Mouse (Mus musculus): ENCODE measurements around the gene Adamtsl1.

Adamtsl1 gene

GRCm38 (mm10) chr4:86288264-86288663 lies 774.3 kb downstream of the Adamtsl1 start:
- no peak for ATAC-seq (ENCODE audit: insufficient number of reproducible peaks, low FRiP score, low TSS enrichment)

DNA sequence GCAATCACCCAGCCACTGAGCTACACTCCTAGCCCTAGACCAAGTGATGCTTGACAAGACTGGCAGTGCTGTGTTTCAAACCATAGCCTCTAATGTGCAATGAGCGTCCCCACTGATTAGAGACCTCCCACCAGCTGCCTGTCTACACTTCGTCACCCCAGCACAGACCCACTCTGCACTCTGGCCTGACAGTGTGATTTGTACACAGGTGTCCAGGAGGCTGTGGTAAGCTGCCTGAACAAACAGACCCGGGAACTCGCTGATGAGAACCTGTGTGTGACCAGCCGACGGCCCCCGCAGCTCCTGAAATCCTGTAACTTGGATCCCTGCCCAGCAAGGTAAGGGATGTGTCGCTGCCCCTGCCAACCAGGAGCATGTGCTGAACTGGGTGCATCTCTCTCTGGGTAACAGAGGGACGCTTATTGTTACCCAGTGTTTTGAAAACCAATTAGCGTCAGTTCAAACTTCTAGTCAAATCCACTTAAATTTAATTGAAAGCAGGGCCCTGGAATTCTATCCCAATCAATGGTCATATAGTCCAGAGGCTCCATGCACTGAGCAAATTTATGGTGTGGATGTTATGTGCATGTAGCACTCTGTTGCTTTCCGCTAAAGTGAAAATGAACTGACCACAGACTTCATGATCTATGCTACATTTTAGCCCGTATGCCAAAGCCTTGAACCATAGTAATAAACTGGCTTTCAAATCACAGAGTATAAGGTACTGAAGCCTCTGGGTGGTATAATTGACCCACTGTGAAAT lies 775.7 kb downstream of the Adamtsl1 start:
- ATAC-seq (ENCODE audit: insufficient number of reproducible peaks, low FRiP score, low TSS enrichment), result no peak

GRCm38 (mm10) chr4:86294828-86295251 lies 780.9 kb downstream of the Adamtsl1 start:
- ATAC-seq (ENCODE audit: insufficient number of reproducible peaks, low FRiP score, low TSS enrichment), result no peak

DNA sequence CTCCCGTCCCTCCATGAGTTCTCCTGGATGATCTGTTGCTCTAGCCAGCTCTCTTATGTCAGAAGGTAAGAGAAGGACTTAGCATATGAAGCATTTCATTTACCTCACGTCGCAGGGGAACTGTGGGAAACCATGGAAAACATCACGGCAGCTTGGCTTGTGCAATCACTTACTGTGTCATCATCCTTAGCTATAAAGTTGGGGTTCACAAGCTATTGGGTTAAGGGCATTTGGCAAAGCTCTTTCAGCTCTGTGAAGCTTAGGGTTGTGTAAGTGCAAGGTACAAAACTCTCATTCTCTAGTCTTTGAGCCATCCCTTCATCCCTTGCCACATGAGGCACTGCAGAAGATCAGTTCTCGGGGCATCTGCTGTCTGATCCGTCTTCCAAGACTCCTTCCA lies 787.5 kb downstream of the Adamtsl1 start:
- ATAC-seq (ENCODE audit: insufficient number of reproducible peaks, low FRiP score, low TSS enrichment), result no peak

- no peak for ATAC-seq (ENCODE audit: insufficient number of reproducible peaks, low FRiP score, low TSS enrichment)
Measured at GRCm38 (mm10) chr4:86302095-86302494, 788.1 kb downstream of the Adamtsl1 start.

DNA sequence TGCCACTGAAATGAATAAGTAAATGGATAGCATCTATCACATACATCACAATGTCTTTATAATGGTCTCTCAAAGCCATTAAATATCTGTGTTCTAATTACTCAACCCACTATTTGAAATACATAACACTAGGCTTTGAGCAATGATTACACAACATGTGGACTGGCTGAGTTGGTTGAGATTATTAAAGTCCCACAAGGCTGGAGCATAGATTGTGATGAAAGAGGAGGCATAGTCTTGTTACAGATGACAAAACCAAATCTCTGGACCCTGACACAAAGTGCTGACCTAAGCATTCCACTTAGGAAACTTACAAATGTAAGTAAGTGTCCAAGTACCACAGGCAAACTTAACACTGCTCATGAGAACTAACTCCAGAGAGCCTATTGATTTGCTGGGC lies 792.8 kb downstream of the Adamtsl1 start:
- no peak for ATAC-seq (ENCODE audit: insufficient number of reproducible peaks, low FRiP score, low TSS enrichment)

DNA sequence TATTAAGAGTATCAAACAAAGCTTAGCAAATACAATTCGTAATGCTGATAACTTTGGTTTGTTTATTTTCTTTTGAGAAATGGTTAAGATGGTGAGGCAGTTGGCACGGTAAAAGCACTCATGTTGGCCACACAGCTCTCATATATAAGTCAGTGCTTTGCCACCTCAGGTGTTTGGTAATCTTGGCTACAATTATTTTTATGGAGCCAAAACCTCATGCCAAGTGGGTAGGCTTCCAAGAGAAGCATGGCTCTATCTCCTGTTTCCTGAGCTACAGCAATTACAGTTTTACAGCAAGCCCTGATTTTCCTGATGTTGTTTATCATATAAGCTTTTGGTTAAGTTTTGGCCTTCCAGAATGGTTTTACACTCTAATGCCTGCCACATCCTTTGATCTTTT lies 795.2 kb downstream of the Adamtsl1 start:
- peak; percentile 66 for ATAC-seq (ENCODE audit: insufficient number of reproducible peaks, low FRiP score, low TSS enrichment)

DNA sequence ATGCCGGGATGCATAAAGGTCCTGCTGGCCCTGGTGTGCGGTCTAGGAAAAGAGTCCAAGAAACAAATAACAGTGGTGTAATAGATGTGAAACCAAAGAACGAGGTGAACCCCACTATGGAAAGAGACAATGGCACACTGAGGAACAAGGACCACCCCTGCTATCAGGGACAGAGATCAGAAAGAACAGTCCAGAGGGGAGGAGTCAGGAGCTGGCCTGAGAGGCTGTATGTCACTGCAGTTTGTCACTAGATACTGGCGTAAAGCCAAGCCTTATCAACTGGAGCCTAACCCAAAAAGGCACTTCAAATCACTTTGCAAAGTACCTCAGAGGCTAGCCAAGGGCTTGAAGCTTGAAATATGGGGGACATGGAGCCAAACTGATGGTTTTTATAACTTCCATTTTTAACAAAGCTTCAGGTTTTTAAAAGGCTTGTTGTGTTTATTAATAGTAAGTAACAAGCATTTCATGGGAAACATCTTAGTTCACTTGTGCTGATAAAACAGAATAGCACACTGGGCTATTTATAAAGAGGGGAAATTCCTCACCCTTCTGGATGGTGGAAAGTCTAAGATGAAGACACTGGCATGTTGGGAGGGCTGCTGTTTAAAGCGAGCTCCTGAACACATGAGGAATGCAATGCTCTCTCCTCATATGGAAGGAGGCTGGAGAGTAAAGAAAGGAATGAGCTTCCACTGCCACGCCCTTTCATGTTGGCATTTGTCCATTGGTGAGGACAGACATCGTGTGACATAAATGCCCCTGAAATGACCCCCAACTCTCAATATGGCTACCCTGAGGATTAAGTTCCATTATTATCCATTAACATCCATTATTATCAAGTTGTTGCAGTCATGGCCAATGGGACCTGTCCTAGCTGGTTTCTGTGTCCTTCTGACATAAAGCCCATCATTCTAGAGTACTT lies 797.1 kb downstream of the Adamtsl1 start:
- ATAC-seq (ENCODE audit: insufficient number of reproducible peaks, low FRiP score, low TSS enrichment), result no peak

DNA sequence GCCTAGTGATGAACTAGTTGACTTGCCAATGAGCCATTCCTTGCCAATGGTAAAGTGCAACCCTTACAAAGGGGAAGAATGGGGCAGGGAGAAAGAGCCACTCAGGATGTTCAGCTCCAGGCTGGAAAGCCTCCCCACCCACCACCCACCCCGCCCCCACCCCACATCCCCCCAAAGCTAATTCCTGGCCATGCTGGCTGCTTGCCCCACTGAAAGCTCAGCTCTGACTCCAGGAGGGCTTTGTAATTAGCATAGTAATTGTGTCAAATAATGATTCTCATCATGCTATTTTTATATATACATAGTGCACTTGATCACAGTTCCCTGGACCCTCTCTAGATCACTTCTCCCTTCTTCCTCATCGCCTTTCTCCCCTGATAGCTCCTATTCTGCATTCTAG lies 798.4 kb downstream of the Adamtsl1 start:
- ATAC-seq (ENCODE audit: insufficient number of reproducible peaks, low FRiP score, low TSS enrichment), result no peak

DNA sequence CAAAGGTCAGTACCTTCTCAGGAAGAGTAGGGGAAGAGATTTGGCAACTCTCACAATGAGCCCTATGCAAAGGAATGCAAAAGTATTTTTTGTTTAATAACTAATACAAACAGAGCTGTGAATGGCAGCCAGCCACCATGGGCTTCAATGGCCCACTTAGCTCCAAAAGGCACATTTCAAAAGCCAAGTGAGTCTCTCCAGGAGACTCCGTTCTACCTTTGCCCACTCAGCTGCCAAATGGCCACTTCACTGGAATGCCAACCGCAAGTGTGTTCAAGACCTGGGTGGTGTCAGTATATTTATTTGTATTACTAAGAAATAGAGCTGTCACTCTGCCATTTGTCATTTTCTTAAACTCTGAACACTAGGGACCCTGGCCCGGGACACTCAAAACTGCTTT lies 800.5 kb downstream of the Adamtsl1 start:
- ATAC-seq (ENCODE audit: insufficient number of reproducible peaks, low FRiP score, low TSS enrichment), result no peak

DNA sequence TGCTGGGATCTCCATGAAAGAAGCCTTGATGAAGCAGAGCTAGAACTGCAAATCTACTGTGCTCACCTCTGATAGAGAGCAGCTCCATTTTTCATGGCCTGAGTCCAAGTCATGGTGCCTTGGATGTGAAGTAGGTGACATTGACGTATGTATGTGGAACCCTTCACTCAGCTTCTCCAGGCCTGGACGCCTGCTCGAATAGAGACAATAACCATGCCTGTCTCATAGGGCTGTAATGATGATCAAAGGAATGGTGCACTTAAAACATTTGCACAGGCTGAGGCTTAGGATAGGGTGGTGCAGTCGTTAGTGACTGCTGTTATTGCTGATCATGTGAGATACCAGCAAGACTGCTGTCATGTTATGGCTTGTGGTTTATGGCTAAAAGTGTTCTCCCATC lies 801.1 kb downstream of the Adamtsl1 start:
- no peak for ATAC-seq (ENCODE audit: insufficient number of reproducible peaks, low FRiP score, low TSS enrichment)

DNA sequence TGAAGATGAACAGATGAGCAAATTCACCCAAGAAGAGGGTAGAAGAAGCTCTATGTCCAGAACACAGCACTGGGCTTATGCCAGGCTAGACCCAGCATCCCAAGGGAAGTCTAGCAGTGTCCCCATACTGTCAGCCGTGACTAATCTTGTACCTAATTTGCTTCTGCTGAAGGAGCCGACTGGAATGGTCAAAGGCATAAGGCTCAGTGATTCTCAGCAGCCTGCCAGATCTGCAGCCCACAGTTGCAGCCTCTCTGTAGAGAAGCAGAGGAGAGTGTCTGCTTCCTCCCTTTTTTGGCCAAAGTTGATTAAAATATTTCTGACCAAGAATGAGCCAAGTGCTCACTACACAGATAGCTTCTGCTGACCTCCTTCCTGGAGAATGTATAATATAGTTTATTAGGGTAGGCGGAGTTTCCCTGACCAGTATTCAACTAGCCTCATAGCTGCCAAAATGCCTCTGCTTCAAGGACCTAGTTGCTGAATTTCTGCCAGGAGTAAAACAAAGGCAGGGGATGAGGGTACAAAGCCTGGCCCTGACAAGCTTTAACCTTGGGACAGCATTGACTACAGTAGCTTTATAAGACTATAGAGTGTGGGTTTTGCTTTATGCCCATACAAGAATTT lies 804.1 kb downstream of the Adamtsl1 start:
- no peak for ATAC-seq (ENCODE audit: insufficient number of reproducible peaks, low FRiP score, low TSS enrichment)

- ATAC-seq (ENCODE audit: insufficient number of reproducible peaks, low FRiP score, low TSS enrichment), result 0 out of 2 replicates have a peak, but pooled peaks have one; percentile 42
Measured at GRCm38 (mm10) chr4:86325411-86325810, 811.4 kb downstream of the Adamtsl1 start.

DNA sequence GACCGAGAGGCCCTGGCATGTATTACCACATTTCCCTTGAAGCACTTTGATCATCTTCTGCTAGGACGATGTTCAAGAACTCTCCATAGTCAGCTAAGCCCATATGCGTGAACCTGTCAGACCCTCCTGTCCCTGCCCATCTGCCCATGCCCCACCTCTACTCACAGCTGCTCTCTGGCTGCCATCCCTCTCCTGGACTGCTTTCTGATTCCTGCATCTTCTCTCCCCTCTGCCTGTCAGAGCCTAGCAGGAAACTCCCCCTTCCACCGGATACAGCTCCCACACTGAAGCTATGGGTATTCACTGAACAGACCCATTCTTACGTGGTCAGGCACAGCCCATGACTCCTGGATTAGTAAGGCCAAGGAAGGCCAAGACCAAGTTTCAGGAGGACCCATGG lies 812.0 kb downstream of the Adamtsl1 start:
- no peak for ATAC-seq (ENCODE audit: insufficient number of reproducible peaks, low FRiP score, low TSS enrichment)

DNA sequence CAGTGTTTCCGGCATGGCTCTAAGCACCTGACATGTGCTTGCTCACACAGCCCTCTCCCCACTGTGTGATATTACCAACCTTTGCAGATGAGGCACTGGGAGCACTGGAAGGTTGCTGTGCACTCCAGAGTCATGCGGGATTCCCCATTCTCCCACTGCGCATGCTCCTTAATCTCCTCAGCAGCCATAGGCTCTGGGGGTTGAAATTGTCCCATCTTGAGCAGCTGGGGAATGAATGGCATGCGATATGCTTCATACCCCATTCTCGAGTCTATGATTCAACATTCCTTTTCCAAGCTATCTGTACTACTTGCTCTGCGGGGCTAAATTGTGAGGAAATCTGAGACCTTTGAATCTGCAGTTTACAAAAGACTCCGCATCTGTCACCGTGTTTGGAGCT lies 812.7 kb downstream of the Adamtsl1 start:
- no peak for ATAC-seq (ENCODE audit: insufficient number of reproducible peaks, low FRiP score, low TSS enrichment)

DNA sequence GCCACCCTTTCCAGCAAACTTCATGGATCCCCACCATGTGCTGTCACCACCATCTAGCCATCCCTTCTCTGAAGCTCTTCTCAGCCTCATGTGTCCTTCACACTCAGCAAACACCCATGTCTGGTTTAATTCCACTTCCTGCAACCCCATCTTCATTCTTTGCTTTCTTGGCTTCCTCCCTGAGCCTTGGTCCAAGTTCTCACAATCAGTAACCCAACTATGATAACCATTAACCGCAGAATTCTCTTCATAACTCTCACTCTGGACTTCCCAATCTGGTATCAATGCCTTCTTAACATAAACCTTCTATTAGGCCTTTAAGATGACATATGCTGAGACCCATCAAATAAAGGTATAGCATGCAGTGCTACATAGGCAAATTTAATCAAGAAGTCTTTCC lies 815.5 kb downstream of the Adamtsl1 start:
- ATAC-seq (ENCODE audit: insufficient number of reproducible peaks, low FRiP score, low TSS enrichment), result no peak

DNA sequence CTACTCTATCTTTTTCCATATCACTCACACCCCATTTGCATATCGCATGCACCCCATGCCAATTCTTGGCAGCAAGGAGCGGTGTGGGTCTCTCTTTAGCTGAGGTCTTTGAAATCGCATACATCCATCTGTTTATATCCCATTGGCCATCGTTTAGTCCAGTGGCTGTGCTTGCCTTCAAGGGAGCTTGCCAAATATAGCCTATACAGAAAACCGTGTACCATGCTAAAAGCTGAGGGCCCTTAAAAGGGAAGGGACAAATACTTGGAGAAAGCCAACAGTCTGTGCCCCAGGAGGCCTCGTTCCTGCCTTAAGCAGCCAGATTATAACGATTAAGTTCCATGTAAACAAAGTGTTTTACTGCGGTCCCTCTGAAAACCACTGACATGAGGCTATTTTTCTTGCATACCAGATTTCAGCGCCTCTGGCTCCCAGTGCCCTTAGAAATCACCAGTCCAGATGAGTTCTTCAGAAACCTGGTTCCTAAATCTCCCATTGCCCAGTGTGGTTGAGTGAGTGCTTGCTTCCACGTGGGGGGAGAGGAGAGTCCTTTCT lies 822.0 kb downstream of the Adamtsl1 start:
- no peak for ATAC-seq (ENCODE audit: insufficient number of reproducible peaks, low FRiP score, low TSS enrichment)

GRCm38 (mm10) chr4:86337216-86337765 lies 823.3 kb downstream of the Adamtsl1 start:
- ATAC-seq (ENCODE audit: insufficient number of reproducible peaks, low FRiP score, low TSS enrichment), result no peak

GRCm38 (mm10) chr4:86349341-86349740 lies 835.4 kb downstream of the Adamtsl1 start:
- no peak for ATAC-seq (ENCODE audit: insufficient number of reproducible peaks, low FRiP score, low TSS enrichment)

DNA sequence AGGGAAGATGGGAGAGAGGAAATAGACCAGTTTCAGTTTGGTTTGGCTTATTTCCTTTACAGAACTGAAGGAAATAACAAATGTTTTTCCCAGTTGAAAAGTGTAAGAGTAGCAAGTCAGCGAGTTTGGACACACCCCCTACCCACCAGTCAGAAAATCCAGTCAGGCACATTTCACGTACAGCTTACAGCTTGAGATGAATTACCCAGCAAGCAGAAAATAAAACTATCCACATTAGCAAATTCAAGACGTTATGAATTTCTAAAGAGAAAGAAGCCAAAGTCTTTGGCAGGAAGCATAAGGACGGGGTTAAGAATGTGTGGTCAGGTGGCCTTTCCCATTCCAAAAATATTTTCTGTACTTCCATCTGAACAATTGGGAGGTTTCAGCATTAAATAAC lies 838.1 kb downstream of the Adamtsl1 start:
- no peak for ATAC-seq (ENCODE audit: insufficient number of reproducible peaks, low FRiP score, low TSS enrichment)

Measured in cerebellum, adult (tissue).